Mouse (Mus musculus) Patski (cell line): ENCODE data around the gene Asb15. TPM values are rescaled to one million over a fixed set of nuclear protein-coding genes. Genes with fewer than 3 reads are reported as not detected.
A peak's percentile ranks its signal among the peaks of the same experiment; 100 is the strongest.

Source experiments
- ATAC-seq: fragments of 100-300 bp; one replicate; pipeline ENCODE4 v1.8.0; 2021
- CTCF ChIA-PET: fragments of 350-600 bp; sonication (Branson Sonifier 250); formaldehyde crosslinking; loops from one replicate; lab custom pipeline; 2022; ENCODE audit warnings: inconsistent platforms; lab: Charles Lee
- POLR2A ChIA-PET: fragments of 350-600 bp; sonication (Branson Sonifier 250); formaldehyde crosslinking; loops from one replicate; lab custom pipeline; 2022; ENCODE audit warnings: antibody characterized with exemption, inconsistent platforms; lab: Charles Lee
- DNase-seq: peaks from one replicate; pipeline ENCODE4 v3.0.0-alpha.2; 2011; ENCODE audit warnings: low read depth, low spot score
- H3K27me3 ChIP-seq: fragments of 371-371 bp; one replicate; pipeline ENCODE4 v1.5.1; 2021
- CTCF ChIP-seq: fragments of 100-300 bp; IDR thresholded peaks from one replicate; pipeline ENCODE4 v1.5.1; 2021
- in situ Hi-C: fragments of 300-500 bp; cut with MboI; formaldehyde crosslinking; loops from 3 replicates; pipeline ENCODE4 v1.11.1; 2018; ENCODE audit warnings: low pct_unique_long_range_greater_than_20kb, mixed read lengths
- polyA plus RNA-seq: library from polyadenylated mRNA; unstranded; gene quantifications from one replicate; pipeline ENCODE4 v1.2.3, GENCODE M21; 2021

Gene Asb15
- not detected for polyA plus RNA-seq

GRCm38 (mm10) chr6:24528064-24528243 lies at the start of gene Asb15:
Asb15 (plus strand) TSS chr6:24528144.
- ChIA-PET POLR2A (no interaction called here), CTCF (interaction anchor here (1.3 kb wide), 1 partner anchor 99 kb away, joined by 3 read pairs; no protein-coding TSS in a partner anchor)
- no peaks in the 10 kb centered on the region for H3K27me3 ChIP-seq
- ATAC-seq: peak; percentile 2
- TF ChIP-seq CTCF: no peak
- no peak for DNase-seq
- in situ Hi-C loops: loop anchor here (5.0 to 10.0 kb wide), 2 partner anchors 99 to 197 kb away; no protein-coding TSS in a partner anchor

GRCm38 (mm10) chr6:24486530-24486929 lies 41.4 kb upstream of the Asb15 start:
- ChIA-PET POLR2A (no interaction called here), CTCF (interaction anchor here (0.9 to 1.1 kb wide), 2 partner anchors 15 to 29 kb away, joined by 3 to 4 read pairs; no protein-coding TSS in a partner anchor)
- in situ Hi-C loops: no loop called here
- DNase-seq (no peak), ATAC-seq (no peak)
- TF ChIP-seq CTCF: no peak
- peaks cover 46% of the 10 kb centered on the region for H3K27me3 ChIP-seq

- H3K27me3 ChIP-seq: peaks cover 19% of the 10 kb centered on the region
- POLR2A ChIA-PET: no interaction called here
- DNase-seq (no peak), ATAC-seq (no peak)
- in situ Hi-C loops: no loop called here
- TF ChIP-seq CTCF: peak; percentile 48
- CTCF ChIA-PET: interaction anchor here (1.5 kb wide), 1 partner anchor 25 kb away, joined by 5 read pairs; the partner anchor contains the start of gene Iqub
Measured at GRCm38 (mm10) chr6:24490341-24490740, 37.6 kb upstream of the Asb15 start.

GRCm38 (mm10) chr6:24504141-24504540 lies 23.8 kb upstream of the Asb15 start:
- DNase-seq (no peak), ATAC-seq (no peak)
- ChIA-PET POLR2A (no interaction called here), CTCF (no interaction called here)
- in situ Hi-C loops: no loop called here
- no peak for TF ChIP-seq CTCF
- H3K27me3 ChIP-seq: peaks cover 33% of the 10 kb centered on the region

GRCm38 (mm10) chr6:24514552-24515284 lies 13.2 kb upstream of the Asb15 start, which contains the start of gene Iqub:
Iqub (minus strand) TSS chr6:24515067.
- peaks cover 4% of the 10 kb centered on the region for H3K27me3 ChIP-seq
- ChIA-PET POLR2A (no interaction called here), CTCF (interaction anchor here (1.5 to 1.7 kb wide), 3 partner anchors 9 to 24 kb away, joined by 4 to 5 read pairs (median 5); no protein-coding TSS in a partner anchor)
- DNase-seq: no peak
- in situ Hi-C loops: no loop called here
- TF ChIP-seq CTCF: no peak
- no peak for ATAC-seq

- TF ChIP-seq CTCF: peak; percentile 52
- CTCF ChIA-PET: interaction anchor here (0.9 to 1.7 kb wide), 5 partner anchors 11 to 29 kb away, joined by 3 to 5 read pairs (median 4); no protein-coding TSS in a partner anchor
- ATAC-seq (peak; percentile 69), DNase-seq (no peak)
- in situ Hi-C loops: no loop called here
- H3K27me3 ChIP-seq: peaks cover 4% of the 10 kb centered on the region
- POLR2A ChIA-PET: no interaction called here
Measured at GRCm38 (mm10) chr6:24516197-24516596, 11.7 kb upstream of the Asb15 start.

- no peaks in the 10 kb centered on the region for H3K27me3 ChIP-seq
Measured at GRCm38 (mm10) chr6:24525705-24526104, 2.2 kb upstream of the Asb15 start.

GRCm38 (mm10) chr6:24527155-24528063 lies 535 bp upstream of the Asb15 start, which contains the start of gene Ndufa5:
Ndufa5 (minus strand) TSS chr6:24528013.
- in situ Hi-C loops: loop anchor here (5.0 to 10.0 kb wide), 2 partner anchors 100 to 197 kb away; no protein-coding TSS in a partner anchor
- DNase-seq: peak; percentile 68
- POLR2A ChIA-PET: interaction anchor here (0.5 kb wide), 1 partner anchor 407 kb away, joined by 3 read pairs; no protein-coding TSS in a partner anchor
- CTCF ChIA-PET: interaction anchor here (1.0 to 1.3 kb wide), 2 partner anchors 10 to 100 kb away, joined by 3 read pairs; no protein-coding TSS in a partner anchor
- H3K27me3 ChIP-seq: no peaks in the 10 kb centered on the region
- TF ChIP-seq CTCF: no peak
- peak; percentile 98 for ATAC-seq

More at GRCm38 (mm10) chr6:24525705-24526104, 2.2 kb upstream of the Asb15 start:
- DNase-seq (no peak), ATAC-seq (no peak)
- TF ChIP-seq CTCF: no peak
- ChIA-PET CTCF (interaction anchor here (1.2 kb wide), 1 partner anchor 9 kb away, joined by 3 read pairs; no protein-coding TSS in a partner anchor), POLR2A (no interaction called here)
- in situ Hi-C loops: loop anchor here (5.0 to 10.0 kb wide), 2 partner anchors 102 to 199 kb away; no protein-coding TSS in a partner anchor

GRCm38 (mm10) chr6:24530166-24530565 lies 2.2 kb downstream of the Asb15 start:
- in situ Hi-C loops: no loop called here
- H3K27me3 ChIP-seq: no peaks in the 10 kb centered on the region
- ATAC-seq (peak; percentile 27), DNase-seq (no peak)
- peak; percentile 63 for TF ChIP-seq CTCF
- POLR2A ChIA-PET: interaction anchor here (0.7 kb wide), 1 partner anchor 101 kb away, joined by 4 read pairs; no protein-coding TSS in a partner anchor
- CTCF ChIA-PET: interaction anchor here (0.7 to 3.0 kb wide), 13 partner anchors 13 to 133 kb away, joined by 3 to 42 read pairs (median 5); no protein-coding TSS in a partner anchor
